Mouse (Mus musculus) hindbrain, embryonic 10.5 days (tissue): ENCODE data around the gene Ppp2r2d. TPM values are rescaled to one million over a fixed set of nuclear protein-coding genes. Genes with fewer than 3 reads are reported as not detected.

Source experiments
- DNase-seq: peaks from one replicate; pipeline ENCODE4 v3.0.0-alpha.2; 2017; ENCODE audit warnings: low spot score
- H3K27ac ChIP-seq: fragments of 300-500 bp; sonication (generic); 2 replicates; pipeline ENCODE4 v1.5.1; 2016; ENCODE audit warnings: mild to moderate bottlenecking, moderate library complexity
- H3K27me3 ChIP-seq: fragments of 300-500 bp; sonication (generic); 2 replicates; pipeline ENCODE4 v1.6.1; 2016; ENCODE audit warnings: mild to moderate bottlenecking; ENCODE audit not compliant: poor library complexity, insufficient read depth, severe bottlenecking
- H3K36me3 ChIP-seq: fragments of 300-500 bp; sonication (generic); 2 replicates; pipeline ENCODE4 v1.6.1; 2016; ENCODE audit warnings: mild to moderate bottlenecking, moderate library complexity
- H3K4me1 ChIP-seq: fragments of 300-500 bp; sonication (generic); replicated peaks from 2 replicates; pipeline ENCODE4 v1.6.1; 2016; ENCODE audit warnings: mild to moderate bottlenecking
- H3K4me3 ChIP-seq: fragments of 300-500 bp; sonication (generic); 2 replicates; pipeline ENCODE4 v1.5.1; 2016; ENCODE audit warnings: mild to moderate bottlenecking, moderate library complexity
- H3K9me3 ChIP-seq: fragments of 300-500 bp; sonication (generic); 2 replicates; pipeline ENCODE4 v1.6.1; 2016; ENCODE audit warnings: mild to moderate bottlenecking, moderate library complexity
- WGBS: fragments of 180-500 bp; shearing (Covaris S2); methylation state at CpG from one replicate; pipeline ENCODE4 v1.1.7; 2016; 5-methylcytosine and 5-hydroxymethylcytosine counted together
- polyA plus RNA-seq: library from polyadenylated mRNA; unstranded; fragments of >200 nt; fragmentation: Nextera tagmentation; extraction: Ambion mirVana; gene quantifications from 2 replicates; pipeline ENCODE4 v1.2.1, GENCODE M21; 2016

Ppp2r2d gene
- polyA plus RNA-seq: 51.3 and 60.1 TPM in 2 replicates

- peaks cover 29% of the 10 kb centered on the region; the same call in 1 of the 2 replicates for H3K36me3 ChIP-seq
- peak; percentile 95 for DNase-seq
- H3K27me3 ChIP-seq: no peaks in the 10 kb centered on the region
- peaks cover 66% of the 10 kb centered on the region for H3K4me1 ChIP-seq
- peak within 1 kb of the TSS; percentile 98 for H3K27ac ChIP-seq
- WGBS: under 1% methylated on average over 51 of the region's 51 CpGs
- H3K4me3 ChIP-seq: peak within 1 kb of the TSS; percentile 99
- no peaks in the 10 kb centered on the region for H3K9me3 ChIP-seq
Measured at GRCm38 (mm10) chr7:138845544-138846391, at the start of gene Ppp2r2d, which contains the start of gene Mapk1ip1. TSS of gene Ppp2r2d (plus strand) at chr7:138846079. TSS of gene Mapk1ip1 (minus strand) at chr7:138846273.

GRCm38 (mm10) chr7:138803386-138803785 is 42.5 kb upstream of the Ppp2r2d start:
- no peaks in the 10 kb centered on the region for H3K4me1 ChIP-seq
- H3K27me3 ChIP-seq: no peaks in the 10 kb centered on the region
- H3K27ac ChIP-seq: no peak overlapping the region
- no peak overlapping the region for H3K4me3 ChIP-seq
- no peak for DNase-seq
- no peaks in the 10 kb centered on the region for H3K36me3 ChIP-seq
- H3K9me3 ChIP-seq: peaks cover 10% of the 10 kb centered on the region
- WGBS: 51% methylated on average over 4 of the region's 4 CpGs

GRCm38 (mm10) chr7:138807146-138807545 is 38.7 kb upstream of the Ppp2r2d start:
- 86% methylated on average over 3 of the region's 3 CpGs for WGBS
- DNase-seq: no peak
- H3K36me3 ChIP-seq: no peaks in the 10 kb centered on the region
- H3K27me3 ChIP-seq: no peaks in the 10 kb centered on the region
- no peaks in the 10 kb centered on the region for H3K4me1 ChIP-seq
- no peak overlapping the region for H3K4me3 ChIP-seq
- H3K9me3 ChIP-seq: peaks cover 10% of the 10 kb centered on the region
- H3K27ac ChIP-seq: no peak overlapping the region

- 77% methylated on average over 11 of the region's 11 CpGs for WGBS
- H3K9me3 ChIP-seq: no peaks in the 10 kb centered on the region
- no peaks in the 10 kb centered on the region for H3K27me3 ChIP-seq
- H3K27ac ChIP-seq: 0 out of 2 replicates have a peak overlapping the region, but pooled peaks have one; percentile 12
- H3K36me3 ChIP-seq: no peaks in the 10 kb centered on the region
- no peak overlapping the region for H3K4me3 ChIP-seq
- no peak for DNase-seq
- H3K4me1 ChIP-seq: peaks cover 5% of the 10 kb centered on the region
Measured at GRCm38 (mm10) chr7:138813213-138813875, 32.5 kb upstream of the Ppp2r2d start.

GRCm38 (mm10) chr7:138818314-138818713 is 27.6 kb upstream of the Ppp2r2d start:
- WGBS: 55% methylated on average over 4 of the region's 4 CpGs
- no peak overlapping the region for H3K27ac ChIP-seq
- no peak for DNase-seq
- no peaks in the 10 kb centered on the region for H3K27me3 ChIP-seq
- H3K36me3 ChIP-seq: no peaks in the 10 kb centered on the region
- peaks cover 2% of the 10 kb centered on the region for H3K4me1 ChIP-seq
- no peaks in the 10 kb centered on the region for H3K9me3 ChIP-seq
- no peak overlapping the region for H3K4me3 ChIP-seq

GRCm38 (mm10) chr7:138824423-138824822 is 21.5 kb upstream of the Ppp2r2d start:
- Histone ChIP-seq H3K9me3 (no peaks in the 10 kb centered on the region), H3K27me3 (no peaks in the 10 kb centered on the region), H3K36me3 (no peaks in the 10 kb centered on the region), H3K4me3 (no peak overlapping the region), H3K27ac (no peak overlapping the region), H3K4me1 (no peaks in the 10 kb centered on the region)
- no peak for DNase-seq
- 88% methylated on average over 6 of the region's 6 CpGs for WGBS

GRCm38 (mm10) chr7:138824995-138825756 is 20.7 kb upstream of the Ppp2r2d start:
- no peak overlapping the region for H3K27ac ChIP-seq
- H3K4me1 ChIP-seq: no peaks in the 10 kb centered on the region
- 89% methylated on average over 19 of the region's 19 CpGs for WGBS
- no peaks in the 10 kb centered on the region for H3K9me3 ChIP-seq
- DNase-seq: no peak
- no peaks in the 10 kb centered on the region for H3K27me3 ChIP-seq
- H3K36me3 ChIP-seq: no peaks in the 10 kb centered on the region
- H3K4me3 ChIP-seq: no peak overlapping the region

GRCm38 (mm10) chr7:138827812-138828211 is 18.1 kb upstream of the Ppp2r2d start:
- Histone ChIP-seq H3K4me3 (no peak overlapping the region), H3K9me3 (no peaks in the 10 kb centered on the region), H3K4me1 (no peaks in the 10 kb centered on the region), H3K27ac (no peak overlapping the region), H3K27me3 (no peaks in the 10 kb centered on the region), H3K36me3 (no peaks in the 10 kb centered on the region)
- 20% methylated on average over 11 of the region's 11 CpGs for WGBS
- DNase-seq: peak; percentile 62

GRCm38 (mm10) chr7:138835028-138835427 is 10.9 kb upstream of the Ppp2r2d start:
- no peak overlapping the region for H3K27ac ChIP-seq
- H3K9me3 ChIP-seq: no peaks in the 10 kb centered on the region
- H3K4me3 ChIP-seq: no peak overlapping the region
- no peak for DNase-seq
- no peaks in the 10 kb centered on the region for H3K4me1 ChIP-seq
- no peaks in the 10 kb centered on the region for H3K27me3 ChIP-seq
- 92% methylated on average over 3 of the region's 3 CpGs for WGBS
- H3K36me3 ChIP-seq: peaks cover 18% of the 10 kb centered on the region

- Histone ChIP-seq H3K27me3 (no peaks in the 10 kb centered on the region), H3K27ac (no peak overlapping the region), H3K9me3 (no peaks in the 10 kb centered on the region), H3K4me1 (peaks cover 44% of the 10 kb centered on the region), H3K4me3 (no peak overlapping the region), H3K36me3 (peaks cover 13% of the 10 kb centered on the region)
- peak; percentile 81 for DNase-seq
- WGBS: 39% methylated on average over 4 of the region's 4 CpGs
Measured at GRCm38 (mm10) chr7:138840594-138841021, 5.3 kb upstream of the Ppp2r2d start.

- Histone ChIP-seq H3K36me3 (peaks cover 3% of the 10 kb centered on the region), H3K27ac (no peak overlapping the region), H3K4me3 (no peak overlapping the region), H3K4me1 (peaks cover 44% of the 10 kb centered on the region), H3K9me3 (no peaks in the 10 kb centered on the region), H3K27me3 (no peaks in the 10 kb centered on the region)
- DNase-seq: no peak
- WGBS: 78% methylated on average over 3 of the region's 3 CpGs
Measured at GRCm38 (mm10) chr7:138841436-138842151, 4.3 kb upstream of the Ppp2r2d start.

- H3K9me3 ChIP-seq: no peaks in the 10 kb centered on the region
- H3K27ac ChIP-seq: no peak overlapping the region
- peaks cover 5% of the 10 kb centered on the region; the same call in 1 of the 2 replicates for H3K36me3 ChIP-seq
- H3K4me3 ChIP-seq: no peak overlapping the region
- DNase-seq: no peak
- H3K27me3 ChIP-seq: no peaks in the 10 kb centered on the region
- H3K4me1 ChIP-seq: peaks cover 59% of the 10 kb centered on the region
- 92% methylated on average over 4 of the region's 4 CpGs for WGBS
Measured at GRCm38 (mm10) chr7:138843421-138843820, 2.5 kb upstream of the Ppp2r2d start.
